Mouse (Mus musculus) inflammation-experienced regulatory T-cells, adult 6 months (primary cell): Measurements from ENCODE around the gene Tmem108. TPM values are rescaled to one million over a fixed set of nuclear protein-coding genes. Genes with fewer than 3 reads are reported as not detected.

Source experiments
- ATAC-seq: one replicate; pipeline ENCODE4 v1.8.0; 2017
- polyA plus RNA-seq, 3 experiments: library from polyadenylated mRNA; unstranded; fragments of 100-300 nt; shearing (Covaris generic); gene quantifications; one replicate each; pipeline ENCODE4 v1.2.1; 2017

Tmem108 gene
- polyA plus RNA-seq, 3 experiments from 2014 or later = 0.69 to 1.8 TPM; not detected in 1

DNA sequence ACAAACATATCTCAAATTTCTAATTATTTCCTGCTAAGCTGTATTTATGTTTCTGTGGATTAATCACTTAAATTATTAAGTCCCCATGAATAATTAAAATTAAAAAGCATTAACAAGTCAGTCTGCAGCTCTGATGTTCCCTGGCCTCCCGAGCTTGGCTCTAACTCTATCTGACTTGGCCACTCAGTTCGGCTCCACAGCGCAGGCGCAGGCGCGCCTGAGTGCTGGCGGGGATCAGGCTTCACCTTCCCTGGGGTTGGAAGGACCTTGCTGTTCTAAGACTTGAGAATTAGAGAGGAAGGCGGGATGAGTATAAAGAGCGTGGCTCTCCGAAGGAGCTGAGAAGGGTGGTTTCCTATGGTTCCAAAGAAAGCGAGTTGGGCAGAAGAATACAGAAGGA lies 41.6 kb downstream of the Tmem108 start:
- ATAC-seq = no peak

DNA sequence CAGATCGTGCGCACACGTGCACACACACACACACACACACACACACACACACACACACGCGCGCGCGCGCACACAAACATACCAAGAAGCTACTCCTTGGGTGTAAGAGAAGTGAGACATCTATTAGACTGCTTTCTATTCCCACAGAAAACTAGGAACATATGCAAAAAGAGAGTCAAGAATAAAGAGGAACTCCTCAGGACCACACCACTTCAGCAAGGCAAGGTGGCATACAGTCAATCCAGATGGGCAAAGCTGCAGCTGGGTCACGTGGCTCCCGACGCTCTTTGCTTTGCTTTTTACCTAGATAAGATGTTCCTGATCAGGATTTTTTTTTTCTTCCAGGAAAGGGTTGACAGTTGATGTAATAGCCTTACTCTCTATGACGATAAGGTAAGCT lies 45.6 kb downstream of the Tmem108 start:
- no peak for ATAC-seq

DNA sequence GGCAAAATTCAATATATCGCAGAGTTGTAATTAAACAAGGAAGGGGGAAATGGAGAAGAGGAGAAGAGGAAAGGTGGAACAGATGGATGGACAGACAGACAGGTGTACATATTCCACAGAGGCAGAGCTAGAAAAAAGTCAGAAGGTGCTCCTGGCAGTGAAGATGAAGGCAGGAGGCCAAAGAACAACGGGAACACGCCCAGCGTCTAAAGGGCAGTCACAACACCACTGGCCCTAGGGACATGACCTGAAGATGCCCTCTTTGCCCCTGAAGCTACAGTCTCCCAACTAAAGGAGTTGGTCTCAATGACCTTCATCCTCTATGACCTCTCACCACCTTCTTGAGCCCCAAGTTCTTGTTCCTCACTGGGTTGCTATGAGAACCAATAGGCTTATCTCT lies 46.3 kb downstream of the Tmem108 start:
- no peak for ATAC-seq

DNA sequence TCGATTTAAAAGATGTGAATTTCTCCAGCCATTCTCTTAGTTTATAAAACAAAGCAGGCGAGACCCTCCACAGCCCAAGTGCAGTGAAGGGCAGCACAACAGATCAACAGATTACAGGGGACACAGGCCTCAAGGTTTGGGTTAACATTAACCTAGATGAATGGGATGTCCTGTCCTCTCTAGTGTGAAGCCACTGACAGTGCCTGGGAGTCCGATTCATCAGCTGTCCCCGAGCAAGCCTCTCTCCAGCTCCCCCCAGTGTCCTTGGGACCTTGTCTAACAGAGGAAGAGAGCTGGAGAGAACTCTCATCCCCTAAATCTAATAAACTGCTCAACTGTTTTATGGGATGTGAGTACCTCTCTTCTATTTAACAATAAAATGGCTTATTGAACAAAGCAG lies 48.4 kb downstream of the Tmem108 start:
- ATAC-seq = no peak

DNA sequence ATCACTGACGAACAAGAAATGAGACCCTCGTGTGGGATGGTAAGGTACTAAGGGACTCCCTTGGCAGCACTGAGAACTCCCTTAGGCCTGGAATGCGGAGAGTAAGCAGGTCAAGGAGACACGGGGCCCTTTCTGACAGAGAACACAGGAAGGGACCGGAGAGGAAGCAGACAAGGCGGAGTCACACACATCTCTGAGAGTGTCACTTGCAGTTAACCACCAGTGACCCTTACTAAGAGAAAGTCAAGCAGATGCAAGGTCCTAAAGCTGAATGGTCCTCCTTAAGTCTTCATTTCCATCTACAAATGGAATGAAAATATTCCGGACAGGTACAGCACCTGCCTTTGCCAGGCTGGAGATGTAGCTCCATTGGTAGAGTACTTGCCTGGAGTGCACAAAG lies 48.9 kb downstream of the Tmem108 start:
- ATAC-seq = no peak

DNA sequence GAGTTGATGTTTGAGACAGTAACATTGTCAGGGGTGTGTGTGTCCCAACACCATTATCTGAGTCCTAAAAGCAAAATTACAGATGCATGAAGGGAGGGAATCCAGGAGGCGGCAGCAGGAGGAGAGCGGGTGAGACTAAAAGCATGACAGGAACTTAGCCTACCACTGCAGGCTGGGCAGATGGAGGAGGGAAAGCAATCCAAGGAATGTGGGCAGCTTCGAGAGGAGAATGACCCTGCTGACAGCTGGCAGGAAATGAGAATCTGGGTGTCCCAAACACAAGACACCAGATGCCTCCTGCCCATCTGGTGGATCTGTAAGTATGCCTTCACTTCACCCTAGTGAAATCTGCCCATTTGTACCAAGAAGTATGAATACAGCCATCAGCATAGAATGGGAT lies 51.9 kb downstream of the Tmem108 start:
- ATAC-seq = no peak

DNA sequence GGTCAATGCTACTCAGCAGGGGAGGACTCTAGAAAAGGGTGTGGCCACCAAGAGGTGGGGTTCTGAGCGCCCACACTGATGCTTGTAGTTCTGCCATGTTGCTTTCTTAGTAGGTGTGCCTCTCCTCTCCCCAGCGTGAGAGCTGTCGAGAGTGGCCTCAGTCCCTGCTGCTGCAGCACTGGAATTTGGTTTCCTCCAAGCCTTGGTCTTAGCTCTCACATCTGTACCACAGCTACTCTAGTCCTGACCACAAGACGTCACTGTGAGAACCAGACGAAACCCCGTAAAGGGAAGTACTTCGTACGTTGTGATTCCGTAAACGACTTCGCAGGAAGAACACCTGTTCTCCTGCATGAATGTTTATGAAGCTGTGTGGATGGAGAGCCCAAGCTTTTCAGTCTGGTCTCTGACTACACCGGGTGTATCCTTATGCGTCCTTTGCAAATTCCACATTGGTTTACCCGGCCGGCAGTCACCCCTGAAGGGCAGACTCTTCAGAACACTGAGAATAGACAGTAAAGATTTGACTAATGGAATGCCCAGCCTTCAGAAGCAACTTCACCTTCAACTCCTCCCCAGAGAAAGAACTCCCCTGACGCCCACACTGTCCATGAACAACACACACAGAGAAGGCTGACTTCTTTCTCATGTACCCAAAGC lies 53.0 kb downstream of the Tmem108 start:
- ATAC-seq = no peak

DNA sequence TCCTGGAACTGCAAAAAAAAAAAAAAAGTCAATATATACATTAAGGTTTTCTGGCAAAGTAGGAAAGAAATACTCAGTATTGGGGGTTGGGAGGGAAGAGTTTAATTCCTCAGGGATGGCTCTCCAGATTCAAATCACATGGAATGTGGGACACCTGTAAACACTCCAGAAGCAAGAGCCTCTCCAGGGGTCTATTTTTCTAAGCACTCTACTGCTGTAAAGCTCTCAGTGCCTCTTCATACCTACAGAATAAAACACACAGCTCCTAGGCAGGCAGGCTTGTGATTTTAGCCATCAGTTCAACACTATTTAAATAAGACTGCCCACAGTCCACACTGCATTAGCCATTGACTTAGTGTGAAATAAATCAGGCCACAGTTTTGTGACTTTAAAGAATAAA lies 53.8 kb downstream of the Tmem108 start:
- ATAC-seq = no peak

DNA sequence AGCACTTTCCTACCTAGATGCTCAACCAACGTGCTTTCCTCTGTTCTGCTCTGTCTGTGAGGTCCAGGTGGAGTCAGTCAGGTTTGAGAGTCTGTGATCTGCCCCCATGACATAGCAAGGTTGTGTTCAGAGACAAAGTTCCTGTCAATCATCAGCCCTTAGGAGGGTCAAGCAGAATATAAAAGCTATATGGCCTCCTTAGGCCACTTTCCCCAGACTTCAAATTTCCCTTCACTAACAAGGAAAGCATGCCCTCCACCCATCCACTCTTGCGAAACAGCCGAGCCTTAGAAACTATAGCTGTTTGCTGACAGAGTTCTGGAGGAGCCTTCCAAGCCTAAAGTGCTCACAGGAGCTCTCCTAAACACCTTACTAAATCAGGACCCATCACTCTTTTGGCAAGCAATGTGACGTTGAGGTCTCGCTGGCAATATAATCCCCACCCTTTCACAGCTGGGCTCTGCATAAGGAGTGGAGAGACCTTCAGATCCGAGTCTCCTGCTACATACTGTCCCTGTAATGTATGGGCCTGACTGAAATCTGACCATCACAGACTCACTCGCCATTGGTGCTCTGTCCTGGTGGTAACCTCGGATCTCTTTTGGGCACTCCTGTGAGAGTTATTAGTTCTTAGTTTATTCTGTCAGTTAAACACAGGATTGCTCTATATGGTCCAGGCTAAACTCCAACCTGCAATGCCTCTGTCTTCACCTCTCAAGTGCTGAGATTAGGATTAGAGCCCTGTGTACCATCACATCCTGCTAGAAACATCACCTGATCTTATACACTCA lies 54.4 kb downstream of the Tmem108 start:
- no peak for ATAC-seq

DNA sequence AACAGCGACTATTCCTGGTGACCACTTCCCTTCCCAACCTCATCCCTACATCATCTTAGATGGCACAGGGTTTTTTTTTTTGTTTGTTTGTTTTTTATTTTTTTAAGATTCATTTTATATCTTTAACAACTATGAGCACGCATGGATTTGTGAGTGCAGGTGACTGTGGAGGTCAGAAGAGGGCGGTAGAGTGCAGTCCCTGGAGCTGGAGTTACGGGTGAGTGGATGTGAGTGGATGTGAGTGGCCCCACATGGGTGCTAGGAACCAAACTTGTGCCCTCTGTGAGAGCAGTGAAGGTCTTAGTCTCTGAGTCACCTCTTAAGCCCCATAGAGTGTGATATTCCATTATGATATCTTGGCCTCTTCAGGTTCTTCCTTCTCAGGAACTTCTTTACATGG lies 55.9 kb downstream of the Tmem108 start:
- ATAC-seq = no peak

DNA sequence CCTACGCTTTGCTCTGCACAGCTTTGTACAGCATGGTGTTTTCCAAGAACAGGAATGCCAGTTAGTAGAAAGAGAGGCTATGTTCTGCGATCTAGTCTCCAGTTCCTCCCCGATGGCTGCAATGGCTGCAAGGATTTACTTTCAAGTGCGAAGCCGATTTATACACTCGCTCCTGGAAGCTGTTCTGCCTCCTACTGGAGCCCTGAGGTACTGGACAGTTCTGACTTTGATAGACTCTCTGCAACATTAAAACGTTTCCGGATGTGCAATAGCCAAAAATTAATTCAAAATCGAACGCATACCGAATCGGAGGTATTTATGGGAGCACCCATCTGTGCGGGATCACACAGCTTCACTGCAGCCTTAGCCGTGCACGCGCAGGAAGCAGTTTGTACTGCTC lies 58.6 kb downstream of the Tmem108 start:
- no peak for ATAC-seq

DNA sequence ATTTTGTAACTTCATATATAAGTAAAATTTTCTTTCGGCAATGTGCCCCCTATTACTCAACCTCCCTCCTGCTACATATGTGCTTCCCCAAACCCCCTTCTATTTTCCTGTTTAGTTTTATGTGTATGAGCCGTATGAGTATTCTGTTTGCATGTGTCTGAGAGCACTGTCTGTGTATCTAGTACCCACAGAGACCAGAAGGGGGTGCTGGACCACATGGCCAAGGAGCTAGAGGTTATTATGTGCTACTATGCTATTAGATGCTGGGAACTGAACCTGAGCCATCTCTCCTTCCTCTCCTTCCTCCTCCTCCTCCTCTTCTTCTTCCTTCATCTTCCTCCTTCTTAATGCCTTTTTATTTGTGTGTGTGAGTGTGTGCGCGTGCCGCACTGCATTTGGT lies 59.2 kb downstream of the Tmem108 start:
- no peak for ATAC-seq

DNA sequence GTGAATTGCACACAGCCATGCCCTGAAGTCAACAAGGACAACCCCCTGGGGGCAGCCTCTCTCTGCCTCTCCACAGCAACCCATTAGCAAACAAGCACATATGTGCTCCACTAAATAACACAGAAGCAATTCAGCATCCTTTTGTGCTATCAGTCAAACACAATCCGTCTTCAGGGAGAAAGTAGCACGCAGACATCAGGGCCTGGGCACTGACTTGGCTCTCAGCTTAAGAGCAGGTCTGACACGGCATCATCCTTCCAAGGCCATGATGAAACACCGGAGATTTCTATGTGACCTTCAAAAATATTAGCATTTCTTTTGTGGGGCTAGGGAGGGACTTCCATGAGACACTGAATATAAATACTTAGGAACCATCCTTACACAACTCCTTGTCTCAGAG lies 60.2 kb downstream of the Tmem108 start:
- no peak for ATAC-seq

DNA sequence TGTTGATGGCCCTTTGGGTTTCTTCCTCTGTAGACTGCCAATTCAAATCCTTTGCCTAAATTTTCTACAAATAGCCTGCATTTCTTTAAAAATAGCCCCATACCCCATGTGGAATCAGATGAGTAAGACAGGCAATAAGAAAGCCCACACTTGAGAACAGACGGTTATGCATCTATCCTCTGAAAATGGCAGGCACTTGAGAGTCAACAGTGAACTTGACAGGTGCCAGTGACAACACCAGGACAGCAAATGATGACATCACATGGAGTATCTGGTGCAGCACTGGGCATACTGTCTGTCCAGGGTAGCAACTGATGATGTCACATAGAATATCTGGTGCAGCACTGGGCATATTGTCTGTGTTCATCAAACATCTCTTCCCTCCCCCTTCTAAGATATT lies 61.4 kb downstream of the Tmem108 start:
- no peak for ATAC-seq

DNA sequence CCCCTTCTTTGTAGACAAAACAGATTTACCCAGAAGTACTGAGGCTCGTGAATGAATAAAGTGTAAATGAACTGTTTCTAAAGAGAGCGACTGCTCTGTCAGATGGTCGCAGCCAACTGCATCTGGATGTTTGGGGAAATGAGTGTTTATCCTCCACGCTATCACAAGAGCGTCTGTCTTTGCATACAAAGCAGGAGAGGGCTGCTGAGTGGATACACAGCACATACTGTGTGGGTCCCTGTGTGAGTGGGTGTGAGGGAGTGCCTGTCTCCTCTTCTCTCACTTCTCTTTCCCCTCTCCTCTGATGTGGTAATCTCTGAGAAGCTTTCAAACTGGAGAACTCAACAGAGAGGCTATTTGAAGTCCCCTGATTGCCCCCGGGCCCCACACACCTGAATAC lies 64.7 kb downstream of the Tmem108 start:
- ATAC-seq = no peak

DNA sequence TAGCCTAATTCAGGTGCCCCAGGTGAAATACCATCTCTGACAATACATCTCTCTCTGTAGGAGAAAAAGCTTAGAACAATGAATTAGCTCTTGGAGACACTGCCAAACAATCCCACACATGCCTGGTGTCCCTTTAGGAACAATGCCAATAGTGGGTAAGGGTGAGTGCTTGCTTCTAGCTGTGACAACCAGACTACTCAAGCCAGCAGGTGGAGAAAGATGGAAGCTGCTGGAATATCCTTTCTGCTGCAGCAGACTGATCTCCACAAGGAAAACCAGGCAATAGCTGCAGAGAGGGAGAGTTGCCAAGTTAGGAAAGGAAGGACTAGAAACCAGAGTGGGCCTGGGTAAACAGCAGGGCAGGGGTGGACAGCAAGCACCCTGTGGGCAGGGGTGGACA lies 67.8 kb downstream of the Tmem108 start:
- ATAC-seq = no peak

DNA sequence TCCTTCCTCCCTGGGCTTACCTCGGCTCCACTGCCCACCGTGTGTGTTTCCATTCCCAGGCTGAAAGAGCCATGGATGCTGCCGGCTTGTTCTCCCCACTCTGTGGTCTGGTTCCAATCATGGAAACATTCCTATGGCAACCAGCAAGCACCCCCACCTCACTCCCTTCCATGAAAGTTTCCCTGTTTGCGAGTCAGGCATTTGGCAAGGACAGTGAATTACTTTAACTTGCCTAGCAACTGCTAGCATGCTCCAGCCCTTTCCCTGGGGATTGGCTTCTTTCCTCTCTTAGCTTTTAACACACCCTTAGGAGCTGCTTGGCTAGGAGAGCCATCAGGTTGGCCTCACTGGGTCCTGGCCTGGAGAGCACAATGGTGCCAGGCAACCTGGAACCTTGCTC lies 68.9 kb downstream of the Tmem108 start:
- ATAC-seq = no peak

DNA sequence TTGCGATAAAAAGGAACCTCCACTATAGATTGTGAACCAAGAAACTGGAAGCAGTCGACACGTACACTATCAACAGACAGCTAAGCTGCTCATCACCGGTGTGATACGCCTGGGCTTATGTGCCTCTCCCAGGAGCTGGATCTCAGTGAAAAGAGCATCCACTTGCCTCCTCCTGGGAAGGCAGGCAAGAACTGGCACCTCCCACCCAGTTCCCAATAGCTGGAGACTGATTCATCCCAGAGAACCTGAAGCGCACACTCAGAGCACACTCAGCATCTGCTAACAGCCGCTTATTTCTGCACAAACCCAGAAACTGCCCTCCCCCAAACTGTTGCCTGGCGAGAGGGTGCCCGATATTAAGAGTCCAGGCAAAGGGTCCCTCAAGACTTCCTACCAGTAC lies 69.8 kb downstream of the Tmem108 start:
- no peak for ATAC-seq

DNA sequence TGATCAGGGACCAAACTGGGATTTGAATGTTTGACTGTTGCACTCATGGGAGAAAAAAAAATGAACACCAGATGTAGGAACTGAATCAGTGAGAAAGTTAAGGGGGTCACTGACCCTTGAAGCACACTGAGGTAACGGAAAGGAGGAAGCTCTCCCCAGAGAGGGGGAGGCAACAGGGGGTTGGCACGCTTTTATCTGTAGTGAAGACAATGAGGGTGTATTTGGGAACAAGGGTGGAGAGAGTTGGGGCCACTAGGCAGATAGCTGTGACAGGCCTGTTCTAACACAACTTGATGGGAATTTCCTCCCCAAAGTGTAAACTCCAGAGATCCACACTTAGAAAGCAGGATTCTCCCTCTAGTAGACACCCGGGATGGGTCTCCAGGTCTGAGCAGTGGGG lies 71.2 kb downstream of the Tmem108 start:
- ATAC-seq = no peak

DNA sequence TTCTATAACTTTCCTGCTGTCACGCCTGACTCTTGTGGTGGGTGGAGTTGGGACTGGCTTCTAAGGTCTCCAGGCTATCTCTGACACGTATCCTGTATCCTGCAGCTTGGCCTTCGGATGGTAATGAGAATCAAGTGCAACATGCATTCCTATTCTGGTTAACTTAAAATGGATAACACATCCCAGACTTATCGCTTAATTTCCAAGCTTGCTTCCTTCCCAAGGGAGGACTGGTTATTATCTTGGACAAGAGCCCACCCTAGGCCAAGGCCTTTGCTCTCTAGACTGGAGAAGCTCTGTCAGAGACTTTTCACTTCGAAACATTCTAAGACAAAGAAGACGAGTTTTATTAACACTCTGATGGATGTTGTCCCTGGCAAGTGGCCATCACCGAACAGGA lies 71.9 kb downstream of the Tmem108 start:
- ATAC-seq = no peak

DNA sequence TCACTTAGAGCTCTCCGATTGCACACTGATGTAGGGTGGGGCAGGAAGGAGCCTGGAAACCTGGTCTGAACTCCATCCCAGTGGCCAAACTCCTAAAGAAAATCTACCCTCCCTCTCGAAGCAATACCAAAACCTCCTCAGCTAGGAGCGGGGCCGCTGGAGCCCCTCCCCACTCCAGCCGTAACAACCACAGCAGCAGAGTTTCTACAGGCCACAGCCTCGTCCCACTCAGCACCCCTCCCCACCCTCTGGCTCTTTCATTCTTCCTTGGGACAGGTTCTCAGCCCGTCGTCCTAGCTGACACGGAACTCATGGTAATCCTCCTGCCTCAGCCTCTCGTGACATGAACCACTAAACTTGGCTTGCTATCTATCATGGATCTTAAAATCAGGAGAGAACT lies 72.6 kb downstream of the Tmem108 start:
- ATAC-seq = no peak

DNA sequence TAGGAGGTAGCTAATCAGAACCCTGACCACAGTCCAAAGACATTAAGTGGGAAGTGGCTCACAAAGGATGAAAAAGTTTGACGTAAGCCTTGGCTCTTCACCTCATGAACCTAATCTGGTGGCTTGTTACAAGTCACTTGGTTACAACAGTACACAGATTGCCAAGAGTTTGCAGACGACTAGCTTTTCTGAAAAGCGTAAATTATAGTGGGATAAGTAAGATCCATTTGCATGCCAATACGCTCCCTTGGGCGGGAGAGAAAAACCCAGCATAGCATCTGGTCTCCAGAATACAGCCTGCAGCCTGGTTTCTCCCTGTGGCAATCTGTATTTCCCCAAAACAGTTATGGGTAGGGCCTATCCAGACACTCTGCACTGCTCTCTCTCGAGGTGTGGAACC lies 74.5 kb downstream of the Tmem108 start:
- ATAC-seq = no peak

DNA sequence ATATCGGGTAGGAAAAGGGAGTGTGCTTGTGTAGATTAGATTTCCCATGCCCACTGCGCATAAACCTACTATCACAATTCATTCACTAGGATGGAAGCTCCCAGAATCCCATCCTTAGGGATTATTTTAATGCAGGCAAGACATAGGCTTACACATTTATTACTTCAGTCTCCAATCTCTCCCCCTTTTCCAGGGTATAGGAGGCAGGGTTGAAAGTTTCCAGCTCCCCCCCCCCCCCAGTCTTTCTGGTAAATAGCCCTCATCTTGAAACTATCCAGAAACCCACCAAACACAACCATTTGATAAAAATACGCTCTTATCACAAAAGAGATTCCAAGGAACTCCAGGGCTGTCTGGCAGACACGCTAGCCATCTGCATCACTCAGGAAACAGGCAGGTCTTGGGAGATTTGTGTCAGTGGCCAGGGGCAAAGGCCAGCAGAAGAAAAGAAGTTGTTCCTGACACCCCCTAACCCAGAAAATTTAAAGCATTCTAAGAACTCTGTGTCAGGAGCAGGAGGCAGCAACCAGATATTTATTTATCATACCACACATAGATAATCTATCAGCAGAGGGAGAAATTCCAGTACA lies 79.8 kb downstream of the Tmem108 start:
- no peak for ATAC-seq

DNA sequence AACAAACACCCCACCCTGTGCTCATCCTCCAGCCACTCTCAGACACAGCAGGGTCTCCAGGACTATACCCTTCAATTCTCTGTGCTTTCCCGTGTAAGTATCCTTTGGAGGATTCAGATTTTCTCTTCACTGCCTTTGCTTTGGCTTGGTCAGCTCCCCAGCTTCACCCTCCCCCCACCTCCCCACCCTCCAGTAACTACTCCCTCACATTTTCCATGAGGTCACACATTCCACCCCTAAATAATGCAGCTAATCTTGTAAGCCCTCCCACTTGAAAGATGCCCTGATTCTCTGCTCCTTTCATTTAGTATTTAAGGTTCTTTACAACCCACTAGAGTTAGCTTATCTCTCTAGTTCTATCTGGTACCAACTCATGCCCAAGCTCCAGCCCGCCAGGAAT lies 82.4 kb downstream of the Tmem108 start:
- no peak for ATAC-seq
